Mouse (Mus musculus) heart, adult 2 months (tissue): Measurements from ENCODE around the gene Fam241b.

Source experiments
- CTCF ChIP-seq: fragments of 200-600 bp; IDR thresholded peaks from 2 replicates; pipeline ENCODE4 v1.8.1; 2022; ENCODE audit warnings: antibody characterized with exemption, mild to moderate bottlenecking, moderate library complexity
- EP300 ChIP-seq: fragments of 200-500 bp; IDR thresholded peaks from 2 replicates; pipeline ENCODE4 v1.6.1; 2011; ENCODE audit warnings: low read depth, low read length, control low read depth; ENCODE audit not compliant: insufficient read depth

DNA sequence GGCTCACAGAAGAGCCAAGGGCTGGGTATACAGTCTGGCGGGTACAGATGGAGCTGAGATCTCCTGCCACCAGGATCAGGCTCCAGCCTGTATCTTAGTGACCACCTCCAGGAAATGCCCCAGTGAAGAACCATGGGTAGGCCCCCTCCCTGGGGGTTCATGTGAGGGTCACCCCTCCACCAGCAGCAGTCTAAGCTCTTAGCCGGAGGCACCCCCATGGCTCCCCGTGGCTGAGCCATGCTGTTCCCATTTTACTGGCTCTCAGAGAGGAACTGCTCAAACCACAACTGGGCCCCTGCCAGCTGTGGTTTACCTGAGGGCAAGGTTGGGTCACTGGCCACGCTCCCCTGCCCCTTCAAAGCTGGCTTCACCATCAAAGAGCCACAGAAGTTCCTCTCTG is 46.2 kb upstream of the Fam241b start:
- TF ChIP-seq CTCF (no peak), EP300 (no peak)
